ENCODE assay signal across 20 mouse cellular contexts in genomic region chr4:137097984-137098327, GRCm38 (mm10).
"Had no signal": no experiment of that assay in that cellular context is flagged by ENCODE, and none has a peak within 500 bp of the region (broad histone marks: within the 10 kb centered on the region; RNA-seq: fewer than 3 reads in every experiment).

No protein-coding gene starts in this region.

- H3K9me3 ChIP-seq: lung, embryonic 15.5 days; neural tube, embryonic 12.5 days; neural tube, embryonic 15.5 days had no signal

- H3K9ac ChIP-seq: liver, embryonic 14.5 days; lung, embryonic 15.5 days; neural tube, embryonic 12.5 days; neural tube, embryonic 15.5 days had no signal

- DNase-seq: kidney, adult 2 months; kidney, postnatal 25 days; layer of hippocampus, adult 9-11 months; lung, adult 18-20 months; lung, postnatal 14 days; midbrain, embryonic 14.5 days; right cerebral cortex, adult 18-20 months; right cerebral cortex, postnatal 14 days; right cerebral cortex, postnatal 4 days; thymus, adult 18-20 months; thymus, postnatal 36 days had no signal

- H3K4me1 ChIP-seq: lung, embryonic 15.5 days; neural tube, embryonic 12.5 days had no signal

- H3K36me3 ChIP-seq: lung, embryonic 15.5 days; neural tube, embryonic 12.5 days; neural tube, embryonic 15.5 days had no signal

- H3K27ac ChIP-seq: kidney, postnatal 0 days; layer of hippocampus, adult 2 months; liver, embryonic 14.5 days; lung, embryonic 15.5 days; macrophage; neural tube, embryonic 12.5 days; neural tube, embryonic 15.5 days had no signal

- H3K4me2 ChIP-seq: liver, embryonic 11.5 days; lung, embryonic 15.5 days; neural tube, embryonic 12.5 days; neural tube, embryonic 15.5 days had no signal

- H3K27me3 ChIP-seq: neural tube, embryonic 12.5 days; neural tube, embryonic 15.5 days had no signal

- H3K4me3 ChIP-seq: layer of hippocampus, adult 2 months; lung, embryonic 15.5 days; neural tube, embryonic 12.5 days; neural tube, embryonic 15.5 days had no signal

- ATAC-seq: intestine, postnatal 0 days had no signal
